Mouse (Mus musculus) thymus, adult 2 months (tissue): ENCODE measurements around the gene Polr2a.

Experiments
- CTCF ChIP-seq: fragments of 200-500 bp; IDR thresholded peaks from 2 replicates; pipeline ENCODE4 v1.5.1; 2012; ENCODE audit warnings: mild to moderate bottlenecking, control low read depth, low read length, moderate library complexity, borderline replicate concordance; ENCODE audit not compliant: control insufficient read depth, poor library complexity, insufficient read depth; ENCODE audit errors: extremely low read depth
- POLR2A ChIP-seq: fragments of 200-500 bp; IDR thresholded peaks from 2 replicates; pipeline ENCODE4 v1.6.1; 2012; ENCODE audit warnings: mild to moderate bottlenecking, low read length, control low read depth, moderate library complexity; ENCODE audit not compliant: control insufficient read depth, poor library complexity, insufficient read depth; ENCODE audit errors: extremely low read depth

- TF ChIP-seq POLR2A (no peak), CTCF (no peak)
Measured at GRCm38 (mm10) chr11:69763551-69763950, 5.1 kb upstream of the Polr2a start.
